Mouse (Mus musculus): ENCODE data around the gene BC048671. TPM values are rescaled to one million over a fixed set of nuclear protein-coding genes. Genes with fewer than 3 reads are reported as not detected.

BC048671 gene
- polyA plus RNA-seq, 1 experiment from 2014 or later, result not detected

DNA sequence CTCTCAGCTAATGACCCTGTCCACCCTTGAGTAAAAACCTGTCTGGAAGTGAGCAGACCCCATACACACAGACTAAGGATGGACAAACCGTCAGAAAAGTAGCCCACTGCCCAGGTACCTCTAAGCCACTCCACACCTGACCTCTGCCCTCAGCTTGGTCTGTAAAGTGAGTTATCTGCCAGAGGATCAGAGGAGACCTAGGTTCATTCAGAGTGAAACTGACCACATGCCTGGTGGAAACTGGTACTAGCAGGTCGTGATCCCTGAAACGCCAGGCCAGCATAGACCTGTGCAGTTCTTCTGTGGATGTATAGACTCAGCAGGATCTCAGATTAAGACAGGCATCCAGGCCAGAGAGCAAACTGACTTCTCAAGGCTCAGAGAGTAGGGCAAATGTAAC, 23.4 kb downstream of the BC048671 start:
- Histone ChIP-seq H3K4me2 (no peak overlapping the region), H3K4me3 (no peak overlapping the region), H3K4me1 (no peaks in the 10 kb centered on the region), H3K27me3 (no peaks in the 10 kb centered on the region), H3K9me3 (no peaks in the 10 kb centered on the region), H3K27ac (no peak overlapping the region), H3K36me3 (no peaks in the 10 kb centered on the region), H3K9ac (no peak overlapping the region)
- no peak for ATAC-seq (ENCODE audit: borderline replicate concordance, extremely low read depth, low FRiP score, low TSS enrichment)
- 45% methylated on average over 3 of the region's 3 CpGs for WGBS

DNA sequence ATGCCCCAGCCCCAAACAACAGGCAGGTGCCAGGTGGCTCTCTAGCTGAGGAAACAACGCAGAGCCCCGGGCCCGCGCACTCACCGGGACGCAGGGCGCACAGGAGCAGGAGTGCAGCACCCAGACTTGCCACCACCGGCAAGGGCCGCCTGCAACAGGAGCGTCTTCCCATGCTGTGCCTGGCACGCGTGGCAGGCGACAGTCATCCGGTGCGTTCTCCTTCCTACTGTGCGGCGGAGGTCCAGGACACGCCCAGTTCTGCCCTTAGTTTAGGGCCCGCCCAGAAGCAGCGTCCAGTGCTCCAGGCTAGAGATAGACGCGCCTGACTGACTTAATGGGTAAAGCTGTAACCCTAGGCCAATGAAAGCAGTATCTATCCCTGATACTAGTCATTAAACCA, 24.0 kb downstream of the BC048671 start, which contains the start of gene Chst13:
Gene Chst13 (minus strand): TSS at position 195 of the 400 bp plus-strand sequence.
- WGBS, result 7% methylated on average over 22 of the region's 22 CpGs
- Histone ChIP-seq H3K4me2 (peak within 1 kb of the TSS; percentile 51), H3K27ac (no peak within 1 kb of the TSS), H3K36me3 (no peaks in the 10 kb centered on the region), H3K9ac (no peak within 1 kb of the TSS), H3K27me3 (no peaks in the 10 kb centered on the region), H3K4me1 (no peaks in the 10 kb centered on the region), H3K9me3 (no peaks in the 10 kb centered on the region), H3K4me3 (0 out of 2 replicates have a peak within 1 kb of the TSS, but pooled peaks have one; percentile 10)
- peak; percentile 72 for ATAC-seq (ENCODE audit: borderline replicate concordance, extremely low read depth, low FRiP score, low TSS enrichment)

DNA sequence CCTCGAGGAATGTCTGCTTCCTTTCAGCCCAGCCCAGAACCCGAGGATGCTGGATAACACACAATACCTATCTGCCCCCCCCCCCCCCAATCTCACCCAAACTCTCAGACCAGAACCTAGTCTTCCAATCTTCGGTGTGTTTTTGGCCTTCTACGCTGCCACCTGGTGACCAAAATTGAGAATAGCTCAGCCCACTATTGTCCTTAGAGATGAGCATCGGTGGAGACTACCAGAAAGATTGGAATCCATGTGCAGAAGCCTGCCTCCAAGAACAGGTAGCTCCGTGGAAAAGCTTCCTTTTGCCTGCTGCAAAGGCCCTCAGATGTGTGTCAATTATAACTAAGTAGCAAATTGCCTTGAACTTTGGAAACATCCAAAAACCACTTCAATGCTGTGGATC, 26.7 kb downstream of the BC048671 start:
- no peaks in the 10 kb centered on the region for H3K4me1 ChIP-seq
- H3K36me3 ChIP-seq, result no peaks in the 10 kb centered on the region
- WGBS, result 17% methylated on average over 6 of the region's 6 CpGs
- ATAC-seq (ENCODE audit: borderline replicate concordance, extremely low read depth, low FRiP score, low TSS enrichment), result no peak
- no peak overlapping the region for H3K4me2 ChIP-seq
- no peak overlapping the region for H3K4me3 ChIP-seq
- no peaks in the 10 kb centered on the region for H3K9me3 ChIP-seq
- no peak overlapping the region for H3K9ac ChIP-seq
- no peaks in the 10 kb centered on the region for H3K27me3 ChIP-seq
- no peak overlapping the region for H3K27ac ChIP-seq

DNA sequence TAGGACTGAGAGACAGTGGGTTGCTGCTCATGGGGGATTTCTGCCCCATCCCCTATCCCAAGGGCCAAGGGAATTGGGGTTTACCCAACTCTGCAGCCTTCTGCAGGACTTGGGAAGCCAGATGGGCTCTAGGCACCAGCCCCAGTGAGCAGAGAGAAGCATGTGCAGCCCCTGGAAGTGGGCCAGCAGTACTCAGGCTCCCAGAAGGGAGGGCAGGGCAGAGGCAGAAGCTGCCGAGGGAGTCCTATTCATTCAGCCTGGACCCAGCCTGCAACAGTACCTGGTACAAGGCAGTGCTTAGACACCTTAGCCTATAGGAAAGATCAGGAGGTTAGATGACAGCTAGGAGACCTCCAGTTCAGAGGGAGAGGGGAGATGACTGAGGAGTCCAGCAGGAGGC, 28.9 kb downstream of the BC048671 start:
- no peaks in the 10 kb centered on the region for H3K4me1 ChIP-seq
- H3K4me3 ChIP-seq, result no peak overlapping the region
- no peak overlapping the region for H3K9ac ChIP-seq
- no peaks in the 10 kb centered on the region for H3K36me3 ChIP-seq
- H3K9me3 ChIP-seq, result no peaks in the 10 kb centered on the region
- 9% methylated on average over 1 of the region's 1 CpGs for WGBS
- H3K27me3 ChIP-seq, result no peaks in the 10 kb centered on the region
- H3K4me2 ChIP-seq, result no peak overlapping the region
- no peak overlapping the region for H3K27ac ChIP-seq
- ATAC-seq (ENCODE audit: borderline replicate concordance, extremely low read depth, low FRiP score, low TSS enrichment), result 0 out of 2 replicates have a peak, but pooled peaks have one; percentile 29

DNA sequence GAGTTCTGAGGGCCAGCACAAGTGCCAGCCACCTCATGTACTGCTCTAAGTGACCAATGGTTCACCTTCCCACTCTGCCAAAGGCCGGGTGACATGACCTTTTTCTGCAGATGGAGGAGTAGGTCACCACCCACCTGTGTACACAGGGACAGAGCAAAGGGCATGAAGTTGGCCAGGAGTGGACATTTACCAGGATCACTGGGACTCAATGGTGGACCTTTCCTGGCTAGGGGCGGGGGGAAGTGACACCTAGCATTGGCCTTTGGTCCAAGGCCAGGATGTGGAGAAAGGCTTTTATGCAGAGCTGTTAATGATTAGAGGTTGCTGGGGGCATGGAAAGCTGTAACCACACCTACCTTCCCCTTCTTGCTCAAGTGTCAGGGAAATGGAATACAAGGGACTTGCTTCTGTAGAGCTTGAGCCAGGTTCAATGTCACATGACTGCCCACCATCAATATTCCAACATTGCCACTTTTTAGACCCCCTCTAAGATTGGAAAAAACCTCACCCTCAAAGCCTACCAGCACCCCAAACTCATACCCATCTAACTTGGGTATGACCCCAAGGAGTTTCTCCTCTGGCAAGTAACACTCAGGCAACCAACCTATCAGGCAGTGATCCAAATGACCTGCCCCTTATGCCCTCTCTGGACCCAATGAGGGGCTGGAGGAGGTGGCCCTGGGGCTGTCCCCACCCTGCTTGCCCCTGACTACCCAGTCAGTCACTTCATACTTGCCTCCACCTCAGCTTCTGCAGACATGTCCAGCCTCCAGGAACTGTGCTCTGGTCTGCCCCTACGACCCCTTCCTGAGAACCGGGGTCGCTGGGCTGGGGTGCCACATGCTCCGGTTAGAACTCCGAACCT, 31.8 kb downstream of the BC048671 start, which contains the start of gene Uroc1:
Gene Uroc1 (plus strand): TSS at position 724 of the 865 bp plus-strand sequence.
- H3K36me3 ChIP-seq, result no peaks in the 10 kb centered on the region
- no peak within 1 kb of the TSS for H3K4me2 ChIP-seq
- WGBS, result 83% methylated on average over 7 of the region's 7 CpGs
- no peak within 1 kb of the TSS for H3K9ac ChIP-seq
- ATAC-seq (ENCODE audit: borderline replicate concordance, extremely low read depth, low FRiP score, low TSS enrichment), result no peak
- H3K27me3 ChIP-seq, result no peaks in the 10 kb centered on the region
- H3K9me3 ChIP-seq, result no peaks in the 10 kb centered on the region
- no peak within 1 kb of the TSS for H3K27ac ChIP-seq
- H3K4me1 ChIP-seq, result no peaks in the 10 kb centered on the region
- no peak within 1 kb of the TSS for H3K4me3 ChIP-seq

DNA sequence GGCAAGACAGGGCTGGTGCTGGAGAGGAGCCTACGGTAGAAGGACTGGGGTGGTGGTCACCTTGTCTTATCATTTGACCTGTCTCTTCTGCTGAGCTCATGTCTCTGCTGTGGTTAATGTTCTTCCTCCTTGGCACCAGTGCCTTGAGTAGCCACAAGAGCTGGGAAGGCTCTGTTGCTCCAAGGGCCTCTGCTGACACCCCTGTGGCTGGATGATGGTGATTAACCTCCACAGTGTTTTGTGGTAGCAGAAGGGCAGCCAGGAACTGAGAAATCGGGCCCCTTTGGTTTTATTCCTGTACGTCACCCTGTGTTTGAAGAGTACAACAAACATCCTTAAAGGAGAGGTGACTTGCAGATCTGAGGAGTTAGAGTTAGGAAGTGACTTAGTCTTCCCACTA, 33.2 kb downstream of the BC048671 start:
- ATAC-seq (ENCODE audit: borderline replicate concordance, extremely low read depth, low FRiP score, low TSS enrichment), result no peak
- H3K36me3 ChIP-seq, result no peaks in the 10 kb centered on the region
- H3K4me1 ChIP-seq, result no peaks in the 10 kb centered on the region
- no peak overlapping the region for H3K9ac ChIP-seq
- H3K4me2 ChIP-seq, result no peak overlapping the region
- no peak overlapping the region for H3K27ac ChIP-seq
- no peaks in the 10 kb centered on the region for H3K9me3 ChIP-seq
- 53% methylated on average over 3 of the region's 3 CpGs for WGBS
- no peaks in the 10 kb centered on the region for H3K27me3 ChIP-seq
- H3K4me3 ChIP-seq, result no peak overlapping the region

DNA sequence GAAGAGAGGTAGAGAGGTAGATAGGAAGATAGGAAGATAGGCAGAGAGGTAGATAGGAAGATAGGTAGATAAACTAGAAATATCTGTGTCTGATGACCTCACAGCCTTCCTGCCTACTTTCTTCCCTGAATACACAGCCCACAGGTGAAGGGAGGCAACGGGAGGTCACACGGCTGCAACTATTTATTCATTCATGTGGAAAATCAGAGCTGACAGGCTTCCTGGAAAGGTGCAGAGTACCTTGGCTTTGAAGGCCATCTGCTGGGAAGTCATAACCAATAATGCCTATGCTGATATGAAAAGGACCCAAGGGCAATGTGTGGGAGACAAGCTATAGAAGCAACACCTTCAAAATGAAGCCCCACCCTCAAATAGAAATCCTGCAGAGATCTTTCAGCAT, 41.3 kb downstream of the BC048671 start:
- H3K9ac ChIP-seq, result no peak overlapping the region
- H3K27me3 ChIP-seq, result no peaks in the 10 kb centered on the region
- H3K9me3 ChIP-seq, result no peaks in the 10 kb centered on the region
- 74% methylated on average over 2 of the region's 2 CpGs for WGBS
- no peak overlapping the region for H3K27ac ChIP-seq
- ATAC-seq (ENCODE audit: borderline replicate concordance, extremely low read depth, low FRiP score, low TSS enrichment), result no peak
- H3K4me1 ChIP-seq, result no peaks in the 10 kb centered on the region
- no peak overlapping the region for H3K4me3 ChIP-seq
- H3K36me3 ChIP-seq, result no peaks in the 10 kb centered on the region
- no peak overlapping the region for H3K4me2 ChIP-seq

DNA sequence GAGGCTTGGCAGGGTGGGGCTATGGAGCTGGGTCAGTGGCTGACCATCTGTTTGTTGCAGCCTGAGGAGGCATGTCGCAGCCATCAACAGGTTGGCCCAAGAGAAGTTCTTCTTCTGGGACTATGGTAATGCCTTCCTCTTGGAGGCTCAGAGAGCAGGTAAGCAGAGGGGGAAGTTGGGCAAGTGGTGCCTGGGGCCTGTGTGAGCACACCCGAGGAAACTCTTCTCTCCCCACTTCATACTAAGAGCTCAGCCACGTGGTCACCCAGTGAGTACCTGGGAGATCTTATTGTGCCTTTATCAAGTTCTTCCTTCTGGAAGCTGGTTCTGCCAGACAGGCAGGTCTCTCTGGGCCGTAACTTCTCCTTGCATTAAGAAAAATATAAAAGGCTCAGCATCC, 46.2 kb downstream of the BC048671 start:
- Histone ChIP-seq H3K4me2 (no peak overlapping the region), H3K27ac (no peak overlapping the region), H3K4me3 (no peak overlapping the region), H3K27me3 (no peaks in the 10 kb centered on the region), H3K36me3 (no peaks in the 10 kb centered on the region), H3K4me1 (no peaks in the 10 kb centered on the region), H3K9ac (no peak overlapping the region), H3K9me3 (no peaks in the 10 kb centered on the region)
- WGBS, result 68% methylated on average over 4 of the region's 4 CpGs
- ATAC-seq (ENCODE audit: borderline replicate concordance, extremely low read depth, low FRiP score, low TSS enrichment), result no peak

DNA sequence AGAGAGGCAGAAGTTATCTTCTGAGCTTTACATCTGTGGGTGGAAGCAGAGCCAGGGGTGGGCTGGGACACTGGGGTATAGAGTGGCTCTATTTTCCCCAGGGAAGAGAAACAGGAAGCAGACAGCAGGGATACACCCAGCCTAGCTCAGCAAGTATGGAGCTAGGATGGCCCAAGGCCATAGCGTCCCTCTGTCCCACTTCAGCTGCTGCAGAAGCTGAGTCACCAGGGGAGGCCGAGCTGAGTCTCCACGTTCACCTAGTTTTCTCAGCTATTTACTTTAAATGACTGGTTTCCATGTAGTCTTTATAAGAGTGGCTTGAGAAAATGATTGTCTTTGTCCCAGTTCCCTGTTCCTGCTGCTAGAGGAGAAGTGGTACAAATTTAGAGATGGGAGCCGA, 47.5 kb downstream of the BC048671 start:
- Histone ChIP-seq H3K4me2 (no peak overlapping the region), H3K36me3 (no peaks in the 10 kb centered on the region), H3K4me3 (no peak overlapping the region), H3K27ac (no peak overlapping the region), H3K9me3 (no peaks in the 10 kb centered on the region), H3K27me3 (no peaks in the 10 kb centered on the region), H3K9ac (no peak overlapping the region), H3K4me1 (no peaks in the 10 kb centered on the region)
- 66% methylated on average over 4 of the region's 4 CpGs for WGBS
- ATAC-seq (ENCODE audit: borderline replicate concordance, extremely low read depth, low FRiP score, low TSS enrichment), result no peak

DNA sequence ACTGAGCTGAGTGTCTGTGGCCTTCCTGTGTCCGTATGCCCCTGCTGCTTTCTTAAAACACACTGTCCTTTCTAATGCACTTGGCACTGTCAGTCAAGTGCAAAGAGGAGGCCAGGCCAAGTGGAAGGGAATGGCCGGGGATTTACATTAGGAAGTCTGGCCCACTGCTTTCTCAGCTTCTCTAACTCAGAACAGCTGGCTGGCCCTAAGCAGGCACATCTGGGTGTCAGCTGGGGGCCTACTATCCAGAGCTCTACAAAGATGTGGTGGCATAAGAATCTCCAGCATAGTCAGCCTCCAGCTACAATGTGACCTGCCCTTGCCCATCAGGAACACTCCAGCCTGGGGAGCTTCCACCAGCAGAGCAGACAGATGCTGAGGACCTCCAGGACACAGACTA, 49.0 kb downstream of the BC048671 start:
- Histone ChIP-seq H3K4me3 (no peak overlapping the region), H3K4me2 (no peak overlapping the region), H3K9ac (no peak overlapping the region), H3K9me3 (no peaks in the 10 kb centered on the region), H3K4me1 (no peaks in the 10 kb centered on the region), H3K27ac (no peak overlapping the region), H3K27me3 (no peaks in the 10 kb centered on the region), H3K36me3 (no peaks in the 10 kb centered on the region)
- ATAC-seq (ENCODE audit: borderline replicate concordance, extremely low read depth, low FRiP score, low TSS enrichment), result no peak
- 45% methylated on average over 2 of the region's 2 CpGs for WGBS

All from lung, embryonic 15.5 days (tissue).